Mouse (Mus musculus) CH12.LX (cell line): ENCODE results near the gene Nr1h4. TPM values are rescaled to one million over a fixed set of nuclear protein-coding genes. Genes with fewer than 3 reads are reported as not detected.

Source experiments
- DNase-seq: peaks from one replicate; pipeline ENCODE4 v3.0.0-alpha.2; 2013; ENCODE audit errors: extremely low read depth
- H3K27ac ChIP-seq: 2 replicates; pipeline ENCODE4 v1.5.1; 2012; ENCODE audit warnings: low read depth, mild to moderate bottlenecking, control low read depth, moderate library complexity; ENCODE audit not compliant: insufficient read depth
- H3K27me3 ChIP-seq: replicated peaks from 2 replicates; pipeline ENCODE3; 2012; ENCODE audit warnings: inconsistent platforms
- H3K36me3 ChIP-seq, 2 experiments: replicated peaks in 1 of 2; 2 replicates each; pipeline versions ENCODE3 to v1.6.1; 2012; ENCODE audit warnings: inconsistent platforms in 1 of 2, low read length in 1 of 2, mild to moderate bottlenecking in 1 of 2, mixed read lengths in 1 of 2, moderate library complexity in 1 of 2; ENCODE audit not compliant: control insufficient read depth in 1 of 2, insufficient read depth in 1 of 2
- H3K4me1 ChIP-seq, 2 experiments: 2 replicates each; pipeline ENCODE4 v1.6.1; 2012; ENCODE audit warnings: inconsistent platforms in 1 of 2, moderate library complexity in 1 of 2; ENCODE audit not compliant: insufficient read depth in 2 of 2, control insufficient read depth in 1 of 2
- H3K4me2 ChIP-seq: 2 replicates; pipeline ENCODE4 v1.6.1; 2012; ENCODE audit warnings: low read depth, mild to moderate bottlenecking, control low read depth; ENCODE audit not compliant: poor library complexity, insufficient read depth, severe bottlenecking
- H3K4me3 ChIP-seq, 3 experiments: fragments of 150-350 bp in 1 of 3; sonication (generic) in 1 of 3; replicated peaks in 1 of 3; 2 replicates each; pipeline versions ENCODE3 to v1.5.1; 2011 to 2012; ENCODE audit warnings: low read depth in 2 of 3, low read length in 2 of 3, mild to moderate bottlenecking in 2 of 3, moderate library complexity in 2 of 3, control low read depth in 1 of 3, improper control_type of control experiment in 1 of 3, inconsistent platforms in 1 of 3, mixed read lengths in 1 of 3; ENCODE audit not compliant: poor library complexity in 1 of 3
- H3K79me2 ChIP-seq: replicated peaks from 2 replicates; pipeline ENCODE4 v1.6.1; 2012; ENCODE audit warnings: mild to moderate bottlenecking, moderate library complexity; ENCODE audit not compliant: control insufficient read depth, poor library complexity, insufficient read depth, severe bottlenecking; ENCODE audit errors: extremely low read depth
- H3K9ac ChIP-seq: 2 replicates; pipeline ENCODE4 v1.6.1; 2012; ENCODE audit warnings: low read depth, mild to moderate bottlenecking, control low read depth, moderate library complexity; ENCODE audit not compliant: insufficient read depth
- H3K9me3 ChIP-seq: replicated peaks from 2 replicates; pipeline ENCODE3; 2012; ENCODE audit warnings: low read length, inconsistent platforms, mixed read lengths
- CHD1 ChIP-seq: IDR thresholded peaks from 2 replicates; pipeline ENCODE4 v1.6.1; 2012; ENCODE audit warnings: low read depth, low read length, improper control_type of control experiment, inconsistent platforms
- CHD2 ChIP-seq: IDR thresholded peaks from 2 replicates; pipeline ENCODE4 v1.6.1; 2011; ENCODE audit warnings: low read length, improper control_type of control experiment
- CTCF ChIP-seq, 2 experiments: IDR thresholded peaks in 1 of 2; conservative IDR thresholded peaks in 1 of 2; 2 replicates each; pipeline ENCODE4 v1.5.1; 2011 to 2012; ENCODE audit warnings: low read depth in 2 of 2, low read length in 2 of 2, improper control_type of control experiment in 1 of 2, inconsistent platforms in 1 of 2, mild to moderate bottlenecking in 1 of 2, moderate library complexity in 1 of 2
- E2F4 ChIP-seq: IDR thresholded peaks from 2 replicates; pipeline ENCODE4 v1.6.1; 2011; ENCODE audit warnings: low read depth, low read length, improper control_type of control experiment; ENCODE audit not compliant: insufficient replicate concordance
- GABPA ChIP-seq: IDR thresholded peaks from 2 replicates; pipeline ENCODE4 v1.6.1; 2012; ENCODE audit warnings: low read depth, low read length, improper control_type of control experiment, inconsistent platforms; ENCODE audit not compliant: insufficient replicate concordance
- HCFC1 ChIP-seq: IDR thresholded peaks from 2 replicates; pipeline ENCODE4 v1.6.1; 2012; ENCODE audit warnings: low read depth, mild to moderate bottlenecking, inconsistent platforms, low read length, improper control_type of control experiment
- IRF4 ChIP-seq: IDR thresholded peaks from 2 replicates; pipeline ENCODE4 v1.6.1; 2014; ENCODE audit warnings: low read depth, mild to moderate bottlenecking, inconsistent platforms, low read length, improper control_type of control experiment
- JUN ChIP-seq: IDR thresholded peaks from 2 replicates; pipeline ENCODE4 v1.6.1; 2011; ENCODE audit warnings: low read depth, mild to moderate bottlenecking, low read length, improper control_type of control experiment, moderate library complexity; ENCODE audit not compliant: insufficient read depth
- JUND ChIP-seq: conservative IDR thresholded peaks from 2 replicates; pipeline ENCODE4 v1.6.1; 2011; ENCODE audit warnings: low read depth, low read length, improper control_type of control experiment
- KAT2A ChIP-seq: IDR thresholded peaks from 2 replicates; pipeline ENCODE4 v1.6.1; 2012; ENCODE audit warnings: low read length, improper control_type of control experiment, inconsistent platforms; ENCODE audit not compliant: insufficient replicate concordance
- MAFK ChIP-seq: IDR thresholded peaks from 2 replicates; pipeline ENCODE4 v1.6.1; 2011; ENCODE audit warnings: low read length, improper control_type of control experiment; ENCODE audit not compliant: insufficient replicate concordance
- MAZ ChIP-seq: IDR thresholded peaks from 2 replicates; pipeline ENCODE4 v1.6.1; 2012; ENCODE audit warnings: low read depth, mild to moderate bottlenecking, inconsistent platforms, low read length, improper control_type of control experiment, moderate library complexity
- MEF2A ChIP-seq: IDR thresholded peaks from 2 replicates; pipeline ENCODE4 v1.6.1; 2014; ENCODE audit warnings: low read depth, mild to moderate bottlenecking, inconsistent platforms, low read length, improper control_type of control experiment, borderline replicate concordance
- MXI1 ChIP-seq: IDR thresholded peaks from 2 replicates; pipeline ENCODE4 v1.6.1; 2011; ENCODE audit warnings: mild to moderate bottlenecking, low read depth, low read length, improper control_type of control experiment
- NELFE ChIP-seq: IDR thresholded peaks from 2 replicates; pipeline ENCODE4 v1.6.1; 2011; ENCODE audit warnings: low read depth, low read length, improper control_type of control experiment
- NRF1 ChIP-seq: IDR thresholded peaks from 2 replicates; pipeline ENCODE4 v1.6.1; 2014; ENCODE audit warnings: low read depth, mild to moderate bottlenecking, inconsistent platforms, low read length, improper control_type of control experiment, moderate library complexity
- RCOR1 ChIP-seq: conservative IDR thresholded peaks from 2 replicates; pipeline ENCODE4 v1.6.1; 2012; ENCODE audit warnings: low read depth, mild to moderate bottlenecking, inconsistent platforms, low read length, improper control_type of control experiment
- SMC3 ChIP-seq: IDR thresholded peaks from 2 replicates; pipeline ENCODE4 v1.6.1; 2011; ENCODE audit warnings: low read depth, low read length, improper control_type of control experiment
- TBP ChIP-seq: conservative IDR thresholded peaks from 2 replicates; pipeline ENCODE4 v1.6.1; 2011; ENCODE audit warnings: low read depth, low read length, improper control_type of control experiment
- UBTF ChIP-seq: IDR thresholded peaks from 2 replicates; pipeline ENCODE4 v1.6.1; 2012; ENCODE audit warnings: low read depth, mild to moderate bottlenecking, inconsistent platforms, low read length, improper control_type of control experiment, moderate library complexity
- USF2 ChIP-seq: conservative IDR thresholded peaks from 2 replicates; pipeline ENCODE4 v1.6.1; 2011; ENCODE audit warnings: low read depth, low read length, improper control_type of control experiment
- ZC3H11A ChIP-seq: IDR thresholded peaks from 2 replicates; pipeline ENCODE4 v1.6.1; 2012; ENCODE audit warnings: low read depth, mild to moderate bottlenecking, inconsistent platforms, low read length, improper control_type of control experiment
- ZNF384 ChIP-seq: IDR thresholded peaks from 2 replicates; pipeline ENCODE4 v1.6.1; 2012; ENCODE audit warnings: low read depth, low read length, improper control_type of control experiment, inconsistent platforms
- dilution Hi-C: fragments of 300-500 bp; cut with MboI; formaldehyde crosslinking; loops from 2 replicates; pipeline ENCODE4 v1.14.3; 2020; ENCODE audit warnings: low sequenced_read_pairs; ENCODE audit not compliant: extremely low pct_unique_long_range_greater_than_20kb, extremely low pct_ligation_motif_present
- in situ Hi-C: fragments of 300-500 bp; cut with MboI; formaldehyde crosslinking; loops from 3 replicates; pipeline ENCODE4 v1.14.3; 2019; ENCODE audit warnings: low sequenced_read_pairs, low pct_ligation_motif_present, low pct_unique_long_range_greater_than_20kb, mixed read lengths
- polyA plus RNA-seq: library from polyadenylated mRNA; unstranded; fragments of >175 nt; gene quantifications from 2 replicates; pipeline ENCODE4 v1.2.1, GENCODE M21; 2012; ENCODE audit warnings: low read depth; ENCODE audit not compliant: insufficient read length
- total RNA-seq, 2 experiments: library from RNA; depleted of rRNA; stranded (reverse); fragments of 300-350 nt in 1 of 2; fragments of >200 nt in 1 of 2; gene quantifications; 2 replicates each; pipeline ENCODE4 v1.2.3; 2012 to 2014

Nr1h4 gene
- total and polyA plus RNA-seq, 3 experiments = not detected

GRCm38 (mm10) chr10:89542321-89542720 lies 8.9 kb upstream of the Nr1h4 start:
- TF ChIP-seq NELFE (no peak), HCFC1 (no peak), JUN (no peak), CHD2 (no peak), CHD1 (no peak), JUND (no peak)
- in situ Hi-C loops (no loop called here), dilution Hi-C loops (no loop called here)
- no peak for DNase-seq
- no peaks in the 10 kb centered on the region for H3K36me3 ChIP-seq
- H3K4me3 ChIP-seq = no peak overlapping the region
- no peak overlapping the region for H3K27ac ChIP-seq
- no peaks in the 10 kb centered on the region for H3K4me1 ChIP-seq
- no peak overlapping the region for H3K4me2 ChIP-seq
- H3K9me3 ChIP-seq = no peaks in the 10 kb centered on the region
- no peaks in the 10 kb centered on the region for H3K27me3 ChIP-seq
- no peak overlapping the region for H3K9ac ChIP-seq
- no peaks in the 10 kb centered on the region for H3K79me2 ChIP-seq

GRCm38 (mm10) chr10:89532451-89532850 lies 934 bp downstream of the Nr1h4 start:
- DNase-seq = no peak
- Histone ChIP-seq H3K9me3 (no peaks in the 10 kb centered on the region), H3K4me2 (0 out of 2 replicates have a peak overlapping the region, but pooled peaks have one; percentile 14), H3K4me3 (no peak overlapping the region), H3K4me1 (no peaks in the 10 kb centered on the region), H3K79me2 (no peaks in the 10 kb centered on the region), H3K27ac (no peak overlapping the region), H3K27me3 (no peaks in the 10 kb centered on the region), H3K9ac (no peak overlapping the region)
- TF ChIP-seq E2F4 (no peak), HCFC1 (no peak), MAFK (no peak), MEF2A (no peak), SMC3 (no peak), KAT2A (no peak), MAZ (no peak), MXI1 (no peak), TBP (no peak), JUND (no peak), CTCF (conservative IDR thresholded peaks at IDR 0.05 in 1 of 2, IDR thresholded peaks at IDR 0.05 in 1 of 2; ENCODE audit: low read depth in 2 of 2, low read length in 2 of 2) (no peak), NRF1 (no peak), UBTF (no peak), GABPA (no peak), RCOR1 (no peak), USF2 (no peak), NELFE (no peak), ZNF384 (no peak), ZC3H11A (no peak), IRF4 (no peak)
- TF ChIP-seq, all 38 proteins: peak for 0
- in situ Hi-C loops (no loop called here), dilution Hi-C loops (no loop called here)
- H3K36me3 ChIP-seq = no peaks in the 10 kb centered on the region
